Mouse (Mus musculus) right cerebral cortex, adult 2 months (tissue): Measurements from ENCODE around the gene Gm21996.
"Not testable (repeated sequence)": the region's sequence is repeated elsewhere in the genome, so short reads cannot be mapped to it uniquely, and the experiment has no call there.

Experiments used
- DNase-seq, 2 experiments: peaks; one replicate each; pipeline ENCODE4 v3.0.0; 2021 to 2022; ENCODE audit warnings: low spot score in 2 of 2

The Gm21996 gene

GRCm38 (mm10) chrY:89745432-89745831, at the start of gene Gm21996:
TSS of gene Gm21996 (minus strand) at chrY:89745532.
- DNase-seq = not testable (repeated sequence)
